Mouse (Mus musculus) heart, adult 11 months (tissue): ENCODE measurements around the gene Atrx.
"Not testable (repeated sequence)": the region's sequence is repeated elsewhere in the genome, so short reads cannot be mapped to it uniquely, and the experiment has no call there.

Experiments used
- DNase-seq: peaks from one replicate; pipeline ENCODE4 v3.0.0; 2022

The Atrx gene

DNA sequence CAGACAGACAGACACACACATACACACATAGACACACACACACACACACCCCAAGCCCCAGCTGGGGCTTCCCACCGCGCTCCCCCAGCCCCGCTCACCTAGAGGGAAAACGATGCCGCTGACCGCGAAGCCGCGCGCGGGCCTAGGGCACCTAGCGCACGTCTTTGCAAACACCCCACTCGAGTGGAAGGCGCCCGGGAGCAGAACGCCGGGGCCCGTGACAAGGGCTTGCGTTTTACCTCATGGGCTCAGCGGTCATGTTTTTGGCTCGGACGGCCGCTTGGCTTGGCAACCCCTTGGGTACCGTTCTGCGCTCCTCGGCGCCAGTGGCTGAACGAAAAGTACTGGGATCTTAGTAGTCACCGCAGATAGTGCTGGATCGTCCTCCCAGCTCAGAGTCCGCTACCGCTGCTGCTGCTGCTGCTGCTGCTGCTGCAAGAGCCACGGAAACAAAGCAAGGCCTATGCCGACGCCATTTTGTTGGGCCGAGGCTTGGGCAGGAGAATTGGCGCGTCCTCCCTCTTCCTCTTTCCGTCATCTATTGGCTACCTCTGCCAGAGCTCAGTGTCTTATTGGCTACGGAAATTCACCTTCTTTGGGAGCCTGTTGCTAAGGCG lies at the start of gene Atrx:
Atrx (minus strand) TSS at position 543 of the 617 bp plus-strand sequence.
- DNase-seq = peak; percentile 98

DNA sequence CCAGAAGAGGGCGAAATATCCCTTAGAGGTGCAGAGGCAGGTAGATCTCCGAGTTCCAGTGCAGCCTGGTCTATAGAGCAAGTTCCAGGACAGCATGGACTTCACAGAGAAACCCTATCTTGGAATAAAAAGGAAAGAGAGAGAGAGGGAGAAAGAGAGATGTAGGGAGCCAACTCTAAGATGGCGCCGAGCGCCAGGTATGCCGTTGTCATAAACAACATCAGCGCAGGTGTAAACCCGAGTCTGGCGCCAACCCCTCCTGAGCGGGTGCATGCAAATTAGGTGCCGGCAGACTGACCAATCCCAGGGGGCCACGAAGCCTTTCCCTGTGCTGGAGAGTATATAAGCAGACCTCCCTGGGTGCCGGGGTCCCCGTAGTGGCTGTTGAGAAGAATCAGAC lies 27.9 kb upstream of the Atrx start:
- DNase-seq = not testable (repeated sequence)

DNA sequence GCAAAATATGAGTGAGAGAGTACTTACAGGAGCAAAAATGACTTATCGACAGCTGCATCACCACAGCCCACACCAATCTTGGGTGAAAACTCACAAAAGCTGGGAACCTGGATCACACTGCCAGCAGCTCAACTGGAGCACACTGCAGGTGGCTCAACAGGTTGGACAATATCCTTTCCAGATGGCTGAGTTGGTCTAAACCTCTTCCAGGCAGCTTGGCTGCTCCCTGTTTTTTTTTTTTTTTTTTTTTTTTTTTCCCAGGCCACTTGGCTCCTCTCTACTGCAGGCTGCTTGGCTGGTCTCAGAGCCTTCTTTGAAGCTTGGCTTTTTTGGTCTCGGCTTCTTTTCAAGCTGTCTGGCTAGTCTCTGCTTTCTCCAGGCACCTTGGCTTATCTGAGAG lies 24.8 kb upstream of the Atrx start:
- DNase-seq = no peak

DNA sequence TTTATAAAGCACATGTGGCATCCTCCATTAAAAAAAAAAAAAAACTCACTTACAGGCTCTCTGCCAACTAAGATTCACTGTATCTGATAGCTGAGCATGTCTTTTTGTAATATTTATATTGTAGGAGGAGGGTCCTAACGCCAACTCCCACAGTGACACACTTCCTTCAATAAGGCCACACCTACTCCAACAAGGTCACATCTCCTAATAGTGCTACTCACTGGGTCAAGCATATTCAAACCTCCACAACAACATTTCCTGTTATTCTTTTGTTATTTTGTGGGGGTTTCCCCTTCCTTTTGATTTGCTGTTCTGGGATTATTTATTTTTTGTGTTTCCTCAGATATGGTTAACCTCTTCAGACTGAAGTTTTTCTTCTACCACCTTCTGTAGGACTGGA lies 17.2 kb upstream of the Atrx start:
- DNase-seq = no peak

DNA sequence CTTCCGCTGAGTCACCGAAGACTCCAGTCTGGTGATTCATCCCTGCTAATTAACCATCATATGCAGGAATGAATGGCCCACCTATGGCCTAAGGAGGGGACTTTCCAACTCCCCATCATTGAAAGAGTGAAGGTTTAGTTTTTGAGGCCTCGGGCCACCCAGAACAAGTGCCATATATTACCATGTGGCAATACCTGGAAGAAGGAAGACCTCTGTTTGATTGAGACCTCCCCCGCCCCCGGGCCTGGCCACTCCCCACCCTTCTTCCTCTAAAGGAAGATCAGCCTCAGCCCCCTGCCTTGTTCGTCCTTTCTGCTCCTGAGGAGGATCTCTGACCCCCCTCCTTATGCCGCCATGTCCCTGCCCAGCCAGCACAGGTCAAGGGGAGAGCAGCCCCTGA lies 10.0 kb upstream of the Atrx start:
- no peak for DNase-seq

DNA sequence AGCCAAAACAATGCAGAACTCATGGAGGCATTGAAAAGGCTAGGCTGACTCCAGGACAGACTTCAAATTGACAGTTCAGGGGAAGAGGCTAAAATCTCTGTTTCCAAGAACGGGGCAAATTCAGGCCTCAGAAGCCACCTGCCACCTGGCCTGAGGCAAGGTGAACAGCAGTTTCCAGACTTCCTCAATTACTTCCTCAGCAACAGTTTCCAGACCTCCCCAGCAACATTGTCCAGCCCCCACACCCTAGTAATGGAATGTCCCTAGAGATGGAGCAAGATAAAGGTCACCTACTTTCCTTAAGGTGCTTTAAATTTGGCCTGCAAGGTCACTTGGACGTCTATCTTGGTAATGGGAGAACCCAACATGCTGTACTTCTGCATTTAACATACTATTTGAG lies 8.5 kb upstream of the Atrx start:
- no peak for DNase-seq

DNA sequence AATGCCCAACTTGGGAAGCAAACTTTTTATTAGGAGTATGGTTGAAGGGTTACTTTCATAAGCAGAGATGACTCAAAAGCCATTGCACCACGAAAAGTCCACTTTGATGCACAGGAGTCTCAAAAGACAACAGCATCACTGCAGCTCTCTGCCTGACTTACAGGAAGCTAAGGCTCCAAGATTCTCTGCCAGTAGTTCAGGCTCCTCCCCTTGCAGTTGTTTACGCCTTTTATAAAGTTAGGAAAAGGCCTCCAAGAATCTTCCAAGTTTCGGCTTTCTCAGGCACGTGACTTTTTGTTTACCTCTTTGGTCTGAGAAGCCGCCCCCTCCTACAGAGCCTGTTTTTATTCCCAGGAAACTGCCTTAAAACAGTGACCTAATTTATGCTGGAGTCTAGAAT lies 5.1 kb upstream of the Atrx start:
- DNase-seq = peak; percentile 91

DNA sequence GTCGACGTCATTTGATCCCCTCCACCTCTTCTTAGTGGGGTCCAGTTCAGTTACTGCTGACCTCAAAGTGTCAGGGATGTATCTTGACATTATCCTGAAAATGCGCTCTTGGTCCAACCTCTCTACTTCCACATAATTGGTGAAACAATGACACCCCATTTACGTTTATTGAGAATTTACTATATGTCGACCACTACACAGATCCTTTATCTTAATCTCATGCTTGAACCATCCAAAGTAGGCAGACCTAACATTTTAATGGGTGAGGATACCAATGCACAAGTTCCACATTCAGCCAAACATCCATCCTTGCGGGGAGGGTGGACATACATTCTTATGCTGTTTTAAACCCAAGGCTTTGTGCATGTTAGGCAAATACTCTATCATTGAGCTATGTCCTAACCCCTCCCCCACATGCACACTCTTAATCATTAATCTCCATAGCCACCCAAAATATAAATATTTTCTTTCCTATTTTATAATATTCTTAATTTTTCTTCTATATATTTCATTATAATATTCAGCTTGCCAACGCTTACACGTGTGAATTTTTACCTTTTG lies 355 bp upstream of the Atrx start:
- no peak for DNase-seq

DNA sequence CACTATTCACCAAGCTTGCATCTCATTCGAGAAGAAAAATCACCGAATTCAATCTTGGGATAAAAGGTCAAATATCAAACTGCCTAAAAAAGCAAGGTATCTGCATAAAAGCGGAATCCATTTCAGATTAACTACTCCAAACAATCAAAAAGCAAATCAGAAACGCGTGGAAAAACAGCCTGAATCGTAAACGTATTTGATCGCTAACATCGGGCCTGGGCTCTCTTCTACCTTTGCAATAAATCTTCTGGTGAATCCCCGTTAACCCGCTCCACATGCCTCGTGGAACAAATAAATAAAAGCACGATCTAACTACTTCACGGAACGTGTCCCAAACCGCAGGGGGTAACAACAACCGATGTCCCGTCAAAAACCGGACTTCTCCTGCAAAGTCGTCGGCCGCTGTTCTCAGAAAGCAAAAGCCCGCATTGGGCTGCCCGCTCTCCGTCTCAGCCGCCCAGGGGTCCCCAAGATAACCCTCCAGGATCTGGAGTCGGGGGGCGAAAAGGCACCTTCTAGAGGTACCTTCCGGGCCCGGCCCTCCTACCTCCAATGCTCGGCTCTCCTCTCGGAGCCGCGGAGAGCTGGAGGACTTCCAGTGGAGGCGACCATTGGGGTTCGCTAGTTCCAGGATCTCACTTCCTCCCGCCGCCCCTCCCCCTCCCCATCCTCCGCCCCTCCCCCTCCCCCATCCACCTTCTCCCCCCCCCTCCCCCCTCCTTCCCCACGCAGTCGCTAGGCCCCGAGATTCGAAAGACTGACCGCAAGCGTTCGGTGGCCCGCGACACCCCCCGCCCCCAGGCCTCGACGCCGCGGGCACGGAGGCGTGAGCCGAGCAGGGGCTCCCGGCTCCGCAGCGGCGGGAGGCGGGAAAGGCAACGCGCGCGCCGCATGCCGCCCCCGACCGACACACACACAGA lies 1.0 kb downstream of the Atrx start:
- DNase-seq = peak; percentile 96

DNA sequence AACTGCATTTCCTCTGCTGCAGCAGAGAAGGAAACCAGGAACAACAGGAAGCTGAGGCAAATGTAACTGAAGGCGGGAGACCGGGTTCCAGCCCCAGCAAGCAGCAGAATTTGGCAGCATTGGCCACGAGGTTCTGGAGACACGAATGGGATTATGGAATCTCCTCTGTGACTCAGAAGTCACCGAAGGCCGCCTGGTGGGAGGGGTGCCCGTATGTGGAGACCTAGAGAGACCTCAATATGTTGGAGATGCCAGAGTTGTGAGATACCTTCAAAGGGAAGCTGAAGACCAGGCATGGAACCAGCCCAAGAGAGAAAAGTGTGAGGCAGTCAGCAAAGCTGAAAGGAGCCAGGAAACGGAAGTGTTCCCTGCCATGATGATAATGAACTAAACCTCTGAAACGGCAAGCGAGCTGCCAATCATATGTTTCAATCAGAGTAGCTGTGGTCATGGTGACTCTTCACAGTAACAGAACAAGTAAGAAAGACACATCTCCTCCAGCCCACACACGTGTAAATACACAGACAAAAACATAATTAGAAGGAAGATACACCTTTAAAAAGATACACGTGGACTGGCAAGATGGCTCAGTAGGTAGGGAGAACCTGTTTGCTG lies 3.0 kb downstream of the Atrx start:
- DNase-seq = peak; percentile 89

DNA sequence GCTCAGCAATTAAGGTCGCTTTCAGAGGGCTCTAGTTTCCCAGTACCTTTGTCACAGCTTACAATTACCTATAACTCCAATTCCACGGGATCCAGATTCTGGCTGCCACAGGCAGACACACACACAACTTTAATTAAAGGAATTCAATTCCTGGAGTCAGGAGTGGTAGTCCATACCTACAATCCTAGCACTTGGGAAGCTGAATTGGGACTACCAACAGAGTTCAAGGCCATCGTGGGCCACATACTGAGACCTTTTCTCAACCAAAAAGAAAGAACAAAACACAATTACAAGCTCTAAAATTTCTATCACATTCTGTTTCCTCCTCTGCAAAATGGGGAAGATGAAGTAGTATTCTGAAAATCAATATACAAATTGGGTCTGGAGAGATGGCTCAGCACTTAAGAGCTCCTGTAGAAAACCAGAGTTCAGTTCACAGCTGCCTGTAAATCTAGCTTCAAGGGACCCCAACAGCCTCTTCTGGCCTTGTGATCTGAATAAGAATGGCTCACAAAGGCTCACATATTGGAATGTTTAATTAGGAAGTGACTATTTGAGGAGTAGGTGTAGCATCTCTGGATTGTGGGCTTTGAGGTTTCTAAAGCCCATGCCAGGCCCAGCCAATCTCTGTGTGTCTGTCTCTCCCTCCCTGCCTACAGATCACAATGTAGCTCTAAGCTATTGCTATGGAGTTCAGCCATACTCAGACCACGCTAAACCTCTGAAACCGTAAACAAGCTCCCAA lies 4.7 kb downstream of the Atrx start:
- no peak for DNase-seq

DNA sequence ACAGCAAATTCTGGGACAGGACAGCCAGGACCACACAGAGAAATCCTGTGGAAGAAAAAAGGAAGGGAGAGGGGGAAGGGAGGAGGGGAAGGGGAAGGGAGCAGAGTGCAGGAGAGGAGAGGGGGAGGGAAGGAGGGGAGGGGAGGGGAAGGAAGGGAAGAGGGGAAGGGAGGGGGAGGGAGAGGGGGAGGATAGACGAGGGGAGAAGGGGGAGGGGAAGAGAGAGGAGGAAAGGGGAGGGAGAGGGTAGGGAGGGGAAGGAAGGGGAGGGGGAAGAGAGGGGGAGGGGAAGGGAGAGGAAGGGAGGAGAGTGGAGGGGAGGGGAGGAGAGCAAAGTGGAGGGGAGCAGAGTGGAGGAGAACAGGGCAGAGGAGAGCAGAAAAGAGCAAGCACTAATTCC lies 5.3 kb downstream of the Atrx start:
- DNase-seq = no peak

DNA sequence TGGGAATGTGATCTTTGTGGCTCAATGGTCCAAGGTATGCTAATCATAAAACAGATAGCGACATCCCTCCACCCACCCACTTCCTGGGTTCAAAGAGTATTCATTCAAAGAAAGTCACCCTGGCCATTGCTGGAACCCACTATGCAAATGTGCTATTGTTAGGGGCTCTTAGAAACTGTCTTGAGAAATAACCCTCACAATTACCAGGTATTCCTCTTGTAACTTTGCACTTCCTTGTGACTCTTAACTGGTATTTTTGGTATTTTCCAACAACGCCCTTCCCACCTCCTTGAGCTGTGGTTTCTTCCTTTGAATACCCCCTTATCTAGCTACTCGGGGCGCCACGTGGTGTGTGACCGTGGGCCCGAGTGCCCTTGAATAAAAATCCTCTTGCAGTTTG lies 6.2 kb downstream of the Atrx start:
- not testable (repeated sequence) for DNase-seq

DNA sequence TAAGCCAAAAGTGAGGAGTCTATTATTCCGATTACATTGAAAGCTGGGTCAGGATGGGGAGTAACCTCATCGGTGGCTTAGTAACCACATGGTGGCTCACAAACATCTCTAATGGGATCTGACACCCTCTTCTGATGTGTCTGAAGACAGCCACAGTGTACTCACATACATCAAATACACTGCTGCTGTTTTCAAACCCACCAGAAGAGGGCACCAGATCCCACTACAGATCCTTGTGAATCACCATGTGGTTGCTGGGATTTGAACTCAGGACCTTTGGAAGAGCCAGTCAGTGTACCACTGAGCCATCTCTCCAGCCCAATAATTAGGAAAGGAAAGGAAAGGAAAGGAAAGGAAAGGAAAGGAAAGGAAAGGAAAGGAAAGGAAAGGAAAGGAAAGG lies 7.8 kb downstream of the Atrx start:
- DNase-seq = no peak

DNA sequence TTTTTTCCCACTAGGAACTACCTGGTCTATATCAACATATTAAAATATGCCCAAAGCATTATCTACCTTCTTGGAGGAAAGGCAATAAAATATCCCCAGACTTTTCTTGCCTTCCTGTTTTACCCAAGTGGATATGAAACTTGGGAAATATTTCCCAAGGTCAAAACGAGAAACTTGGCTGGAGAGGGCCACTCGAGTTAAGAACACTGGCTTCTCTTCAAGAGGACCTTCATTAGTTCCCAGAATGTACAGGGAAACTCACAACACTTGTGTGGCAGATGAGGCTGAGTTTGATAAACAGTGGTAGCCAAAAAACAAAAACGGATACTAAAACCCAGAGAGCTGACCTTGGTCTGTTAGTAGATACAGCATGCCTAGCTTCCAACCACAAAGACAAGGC lies 17.5 kb downstream of the Atrx start:
- no peak for DNase-seq

DNA sequence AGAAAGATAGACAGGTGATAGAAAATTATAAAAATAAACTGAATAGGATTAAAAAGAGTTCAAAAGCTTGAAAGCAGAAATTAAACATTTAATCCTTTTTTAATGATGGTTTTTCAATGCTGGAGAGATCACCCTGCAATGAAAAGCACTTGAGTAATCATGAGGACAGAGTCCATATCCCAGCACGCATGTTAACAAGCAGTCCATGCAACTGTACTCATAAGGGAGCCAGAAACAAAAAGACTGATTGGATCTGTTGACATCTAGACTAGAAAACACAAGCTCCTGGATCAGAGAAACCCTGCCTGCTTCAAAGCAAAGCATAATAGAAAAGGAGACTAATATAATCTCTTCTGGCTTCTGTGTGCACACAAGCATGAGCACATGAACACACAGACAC lies 27.6 kb downstream of the Atrx start:
- DNase-seq = no peak

DNA sequence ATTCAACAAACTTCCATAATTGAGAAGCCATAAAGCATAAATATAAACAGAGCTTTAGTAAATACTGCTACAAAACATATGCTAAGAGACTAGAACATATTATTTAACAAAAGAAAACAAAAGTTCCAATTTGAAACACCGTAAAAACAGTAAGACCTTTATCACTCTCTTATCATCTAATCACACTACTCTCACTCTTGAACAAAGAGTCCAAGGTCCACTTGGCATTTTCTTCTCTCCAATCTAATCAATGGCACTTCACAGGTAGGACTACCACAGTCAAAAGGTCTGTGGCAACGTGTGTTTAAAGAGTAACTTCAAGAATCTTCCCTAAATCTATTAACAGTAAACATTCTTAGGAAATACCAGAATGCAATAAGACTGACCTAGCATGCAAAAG lies 42.3 kb downstream of the Atrx start:
- DNase-seq = no peak

DNA sequence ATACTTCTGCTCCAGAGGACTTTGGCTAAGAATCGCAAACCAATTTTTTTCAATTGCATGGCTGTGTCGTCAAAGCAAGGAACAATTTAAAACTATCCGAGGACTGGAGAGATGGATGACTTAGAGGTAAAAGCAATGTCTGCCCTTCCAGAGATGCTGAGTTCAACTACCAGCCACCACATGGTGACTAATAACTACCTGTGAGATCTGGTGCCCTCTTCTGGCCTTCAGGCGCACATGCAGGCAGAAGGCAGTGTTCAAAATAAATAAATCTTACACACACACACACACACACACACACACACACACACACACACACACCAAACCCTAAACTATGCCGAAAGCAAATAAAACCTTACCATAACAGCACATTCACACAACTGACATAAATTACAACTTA lies 64.8 kb downstream of the Atrx start:
- DNase-seq = no peak

DNA sequence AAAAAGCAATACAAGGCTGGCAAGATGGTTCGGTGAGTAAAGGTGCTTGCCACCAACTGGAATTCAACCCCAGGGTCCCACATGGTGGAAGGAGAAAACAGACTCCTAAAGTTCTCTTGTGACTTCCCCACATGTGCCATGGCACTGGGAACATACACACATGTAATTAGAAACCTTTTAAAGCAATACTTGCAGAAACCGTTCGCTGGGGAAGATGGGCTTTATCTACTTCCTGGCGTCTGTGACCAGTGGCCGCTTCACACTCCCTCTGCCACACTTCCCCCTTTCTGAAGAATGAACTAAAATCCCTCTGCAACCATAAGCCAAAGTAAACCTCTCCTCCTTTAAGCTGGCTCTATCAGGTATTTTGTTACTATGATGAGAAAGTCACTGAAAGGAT lies 104.7 kb downstream of the Atrx start:
- no peak for DNase-seq

DNA sequence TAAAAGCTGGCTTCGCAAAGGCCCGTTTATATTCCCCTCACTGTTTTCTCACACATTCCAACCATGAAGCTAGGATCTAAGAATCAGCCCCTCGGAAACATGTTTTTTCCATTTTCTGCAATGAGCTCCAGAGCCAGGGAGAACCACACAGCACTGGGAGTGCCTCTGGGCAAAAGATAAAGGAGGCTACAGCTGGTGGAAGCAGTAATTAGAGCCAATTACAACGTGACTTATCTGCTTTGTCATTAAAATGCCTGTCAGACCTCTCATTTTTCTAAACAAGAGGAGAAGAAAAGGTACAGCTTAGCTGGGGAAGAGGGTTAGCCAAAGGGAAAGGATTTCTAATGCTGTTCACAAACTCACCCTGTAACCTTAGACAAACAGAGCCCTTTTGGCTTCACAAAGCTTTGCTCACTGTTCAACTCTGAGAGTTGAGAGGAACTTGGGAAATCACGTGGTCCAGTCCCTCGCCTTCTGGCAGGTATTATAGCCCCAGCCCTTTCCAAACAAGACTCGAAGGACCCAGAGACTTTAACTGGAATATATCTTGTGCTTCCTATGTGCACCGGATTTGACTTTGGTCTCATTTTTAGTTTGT lies 134.3 kb downstream of the Atrx start:
- no peak for DNase-seq

DNA sequence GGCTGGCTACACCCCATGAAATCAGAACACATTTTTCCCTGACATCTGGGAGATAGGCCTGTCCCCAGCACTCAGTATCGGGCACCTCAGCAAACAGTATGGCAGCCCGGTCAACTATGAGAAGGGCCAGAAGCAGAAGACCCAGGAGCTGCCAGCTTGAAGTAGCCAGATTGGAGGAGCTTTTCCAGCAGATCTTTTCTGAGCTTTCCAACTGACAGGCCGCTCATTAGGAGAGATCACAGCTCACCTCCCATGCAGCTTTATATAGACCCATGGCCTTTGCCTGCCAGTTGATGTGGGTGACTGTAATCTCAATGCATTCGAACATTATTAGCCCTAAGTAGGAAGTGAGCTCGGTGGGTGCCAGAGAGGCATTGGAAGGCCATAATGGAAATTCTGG lies 155.9 kb downstream of the Atrx start:
- peak; percentile 96 for DNase-seq

DNA sequence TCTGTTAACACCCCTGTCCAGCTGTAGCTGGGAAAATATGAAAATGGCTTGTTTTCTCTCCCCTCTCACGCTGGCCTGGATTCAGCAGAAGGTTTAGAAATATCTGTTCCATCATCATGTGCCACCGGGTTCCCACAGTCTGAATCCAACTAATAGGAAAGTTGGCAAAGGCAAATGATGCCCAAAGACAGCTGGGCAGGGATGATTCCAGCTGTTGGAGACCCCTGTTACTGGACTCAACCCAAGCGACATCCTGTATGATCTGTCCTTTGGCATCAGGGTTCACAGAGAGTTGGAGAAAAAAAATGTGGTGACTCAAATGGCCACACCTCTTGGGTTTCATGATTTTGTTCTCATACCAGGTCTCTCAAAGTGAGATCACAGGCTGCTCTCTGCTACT lies 161.3 kb downstream of the Atrx start:
- no peak for DNase-seq
